Mouse (Mus musculus) regulatory T cell (primary cell): ENCODE measurements at regions not wholly inside any gene's neighbourhood (a gene's known extent, or its start where the extent isn't known, plus 50 kb on each side); places are given as distances from the start of the nearest gene placed in this dataset.

Experiments
- in situ Hi-C: fragments of 300-600 bp; cut with MboI, MseI; formaldehyde crosslinking; loops from one replicate; pipeline ENCODE4 v1.15.1; 2025; ENCODE audit warnings: high pct_unique_total_duplicates

GRCm38 (mm10) chr19:36681056-36681455 is 55.4 kb downstream of the Ppp1r3c start:
- in situ Hi-C loops = no loop called here

- in situ Hi-C loops = no loop called here
Measured at GRCm38 (mm10) chr19:36680322-36680721, 56.1 kb downstream of the Ppp1r3c start.

GRCm38 (mm10) chr19:36679028-36679820 is 57.2 kb downstream of the Ppp1r3c start:
- in situ Hi-C loops = loop anchor here (5.0 kb wide), 1 partner anchor 48 kb away; no protein-coding TSS in a partner anchor

- in situ Hi-C loops = loop anchor here (5.0 kb wide), 1 partner anchor 49 kb away; no protein-coding TSS in a partner anchor
Measured at GRCm38 (mm10) chr19:36678382-36679027, 57.9 kb downstream of the Ppp1r3c start.

GRCm38 (mm10) chr19:36677101-36678081 is 59.1 kb downstream of the Ppp1r3c start:
- in situ Hi-C loops = loop anchor here (5.0 kb wide), 1 partner anchor 50 kb away; no protein-coding TSS in a partner anchor

GRCm38 (mm10) chr19:36674946-36675345 is 61.5 kb downstream of the Ppp1r3c start:
- in situ Hi-C loops = loop anchor here (5.0 kb wide), 1 partner anchor 52 kb away; no protein-coding TSS in a partner anchor

GRCm38 (mm10) chr19:36670813-36671212 is 65.6 kb downstream of the Ppp1r3c start:
- in situ Hi-C loops = no loop called here
